Mouse (Mus musculus) T-helper 1 cell (primary cell): ENCODE results near the gene Fam151b.

Source experiments
- in situ Hi-C: fragments of 300-600 bp; cut with MboI, MseI; formaldehyde crosslinking; loops from one replicate; pipeline ENCODE4 v1.15.1; 2025; ENCODE audit warnings: high pct_unique_total_duplicates

Gene Fam151b

GRCm38 (mm10) chr13:92483852-92484463 is at the start of gene Fam151b:
TSS of gene Fam151b (minus strand) at chr13:92484015.
- in situ Hi-C loops: no loop called here

DNA sequence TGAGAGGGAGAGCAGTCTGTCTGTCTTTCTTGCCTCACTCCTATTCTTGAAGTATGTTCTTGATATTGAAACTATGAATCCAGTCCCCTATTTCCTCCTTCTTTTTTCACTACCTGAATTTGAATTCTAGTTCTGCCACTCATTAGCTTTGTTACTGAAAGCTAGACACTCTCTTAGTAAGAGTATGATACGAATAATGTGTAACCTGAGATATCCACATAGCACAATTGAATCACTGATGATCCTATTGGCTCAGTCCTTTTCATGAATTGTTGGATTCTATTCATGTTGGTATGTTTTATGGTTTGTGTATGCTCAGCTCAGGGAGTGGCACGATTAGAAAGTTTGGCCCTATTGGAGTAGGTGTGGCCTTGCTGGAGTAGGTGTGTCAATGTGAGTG is 48.4 kb upstream of the Fam151b start:
- in situ Hi-C loops: no loop called here

- in situ Hi-C loops: no loop called here
These were observed 47.4 kb upstream of the Fam151b start for GRCm38 (mm10) chr13:92531237-92531636.

GRCm38 (mm10) chr13:92530721-92531211 is 47.0 kb upstream of the Fam151b start, which contains the start of gene Zfyve16:
TSS of gene Zfyve16 (minus strand) at chr13:92530868.
- in situ Hi-C loops: no loop called here

- in situ Hi-C loops: no loop called here
These were observed 46.3 kb upstream of the Fam151b start for GRCm38 (mm10) chr13:92529828-92530720.

- in situ Hi-C loops: no loop called here
These were observed 39.5 kb upstream of the Fam151b start for GRCm38 (mm10) chr13:92523178-92523813.

DNA sequence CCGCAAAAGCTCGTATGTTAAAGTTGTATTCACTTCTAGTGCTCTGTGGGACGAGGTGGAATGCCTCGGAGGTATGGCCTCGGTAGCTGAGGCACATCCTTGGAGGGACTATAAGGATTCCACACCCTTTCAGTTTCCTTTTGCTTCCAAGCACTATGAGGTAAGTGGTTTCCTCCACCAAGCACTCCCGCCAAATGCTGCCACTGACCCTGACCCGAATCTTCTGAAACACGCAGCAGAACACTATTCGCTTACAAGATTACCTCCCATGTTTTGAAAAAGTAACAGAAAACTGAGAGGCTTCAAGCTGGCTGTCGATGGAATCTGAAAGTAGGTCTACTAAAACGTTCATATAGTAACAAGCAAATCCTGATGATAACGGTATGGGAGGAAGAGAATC is 21.1 kb upstream of the Fam151b start:
- in situ Hi-C loops: no loop called here

- in situ Hi-C loops: no loop called here
These were observed 8.1 kb upstream of the Fam151b start for GRCm38 (mm10) chr13:92491923-92492322.

- in situ Hi-C loops: no loop called here
These were observed 7.0 kb upstream of the Fam151b start for GRCm38 (mm10) chr13:92490817-92491216.

GRCm38 (mm10) chr13:92483348-92483747 is 467 bp downstream of the Fam151b start:
- in situ Hi-C loops: no loop called here

- in situ Hi-C loops: no loop called here
These were observed 13.7 kb downstream of the Fam151b start for GRCm38 (mm10) chr13:92470151-92470550.

DNA sequence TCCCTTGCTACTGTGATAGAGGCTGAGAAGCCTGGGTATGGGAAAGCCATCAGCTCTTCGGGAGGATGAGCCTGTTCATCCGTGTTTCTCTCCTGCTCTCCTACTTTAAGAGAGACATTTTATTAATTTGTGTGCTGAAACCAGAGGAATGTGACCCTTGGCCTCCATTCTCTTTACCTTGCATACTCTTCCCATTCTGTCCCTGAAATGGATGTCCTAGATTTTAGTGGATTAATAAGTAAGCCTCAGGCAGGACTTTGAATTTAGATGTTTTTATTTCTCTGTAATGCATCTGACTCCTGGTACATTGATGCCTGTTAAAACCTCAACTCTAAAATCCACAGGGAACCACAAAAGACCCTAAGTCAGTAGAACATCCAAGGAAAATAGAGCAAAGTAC is 14.4 kb downstream of the Fam151b start:
- in situ Hi-C loops: no loop called here

- in situ Hi-C loops: no loop called here
These were observed 15.9 kb downstream of the Fam151b start for GRCm38 (mm10) chr13:92467891-92468290.

GRCm38 (mm10) chr13:92464698-92465097 is 19.1 kb downstream of the Fam151b start:
- in situ Hi-C loops: no loop called here

DNA sequence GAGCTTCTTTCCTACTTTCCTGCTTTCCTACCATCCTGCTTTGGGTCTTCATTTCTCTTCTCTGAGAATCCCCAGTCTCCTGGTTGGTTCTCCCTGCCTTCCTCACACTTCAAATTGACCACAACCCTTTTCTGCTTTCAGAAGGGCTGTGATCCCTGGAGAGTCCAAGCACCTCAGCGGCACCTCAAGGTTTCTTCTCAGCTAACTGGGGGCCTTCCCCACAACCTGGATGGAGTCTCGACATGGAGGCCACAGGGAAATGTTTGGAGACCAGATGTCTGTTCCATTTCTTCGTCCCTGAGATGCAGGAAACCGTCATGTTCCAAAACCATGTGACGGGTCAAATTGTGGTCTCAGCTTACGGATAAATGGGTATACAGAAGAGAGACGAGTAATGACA is 36.9 kb downstream of the Fam151b start:
- in situ Hi-C loops: no loop called here

- in situ Hi-C loops: no loop called here
These were observed 43.5 kb downstream of the Fam151b start for GRCm38 (mm10) chr13:92440286-92440685.

- in situ Hi-C loops: no loop called here
These were observed 45.2 kb downstream of the Fam151b start for GRCm38 (mm10) chr13:92438656-92439055.

DNA sequence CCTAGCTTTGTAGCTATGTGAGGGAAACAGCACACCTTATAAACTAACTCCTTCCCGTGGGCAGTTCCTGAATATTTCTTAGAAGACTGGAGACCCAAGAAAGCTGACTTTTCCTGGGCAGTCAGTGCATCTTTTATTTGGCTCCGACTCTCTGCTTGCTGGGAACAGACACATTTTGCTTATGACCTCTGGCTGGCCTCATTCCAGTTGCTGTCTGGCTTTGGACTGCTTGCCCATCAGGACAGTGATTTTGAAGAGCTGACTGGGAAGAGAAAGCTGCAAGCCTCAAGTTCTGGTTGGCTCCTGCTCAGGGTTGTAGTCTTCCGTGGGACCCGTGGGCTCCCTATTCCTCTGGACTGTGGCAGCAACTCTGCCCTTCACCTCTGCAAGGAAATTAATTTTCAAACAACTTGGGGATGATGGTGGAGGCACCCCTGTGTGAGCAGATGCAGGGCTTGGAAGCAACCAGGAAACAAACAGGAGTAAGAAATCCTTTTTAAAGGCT is 56.4 kb downstream of the Fam151b start:
- in situ Hi-C loops: no loop called here

GRCm38 (mm10) chr13:92426294-92427051 is 57.3 kb downstream of the Fam151b start:
- in situ Hi-C loops: no loop called here

GRCm38 (mm10) chr13:92425758-92426264 is 58.0 kb downstream of the Fam151b start, which contains the start of gene Ankrd34b:
TSS of gene Ankrd34b (plus strand) at chr13:92425896.
- in situ Hi-C loops: no loop called here

GRCm38 (mm10) chr13:92423711-92424110 is 60.1 kb downstream of the Fam151b start:
- in situ Hi-C loops: no loop called here
